Mouse (Mus musculus) cerebellum, adult (tissue): ENCODE data around the gene Alox12e.

Experiments used
- ATAC-seq: cut with Nextera tagmentation; 2 replicates; pipeline ENCODE4 v1.9.2; 2017; ENCODE audit warnings: mild to moderate bottlenecking, moderate library complexity, mixed read lengths; ENCODE audit not compliant: insufficient number of reproducible peaks, low FRiP score, low TSS enrichment

Gene Alox12e

GRCm38 (mm10) chr11:70288102-70288501, 34.3 kb downstream of the Alox12e start:
- ATAC-seq = no peak

- ATAC-seq = no peak
These were observed 36.7 kb downstream of the Alox12e start for GRCm38 (mm10) chr11:70285686-70286085.

GRCm38 (mm10) chr11:70284757-70285156, 37.7 kb downstream of the Alox12e start:
- no peak for ATAC-seq

GRCm38 (mm10) chr11:70283666-70284065, 38.8 kb downstream of the Alox12e start:
- ATAC-seq = no peak

GRCm38 (mm10) chr11:70280441-70280840, 42.0 kb downstream of the Alox12e start:
- no peak for ATAC-seq

- no peak for ATAC-seq
These were observed 43.5 kb downstream of the Alox12e start for GRCm38 (mm10) chr11:70278961-70279360.

DNA sequence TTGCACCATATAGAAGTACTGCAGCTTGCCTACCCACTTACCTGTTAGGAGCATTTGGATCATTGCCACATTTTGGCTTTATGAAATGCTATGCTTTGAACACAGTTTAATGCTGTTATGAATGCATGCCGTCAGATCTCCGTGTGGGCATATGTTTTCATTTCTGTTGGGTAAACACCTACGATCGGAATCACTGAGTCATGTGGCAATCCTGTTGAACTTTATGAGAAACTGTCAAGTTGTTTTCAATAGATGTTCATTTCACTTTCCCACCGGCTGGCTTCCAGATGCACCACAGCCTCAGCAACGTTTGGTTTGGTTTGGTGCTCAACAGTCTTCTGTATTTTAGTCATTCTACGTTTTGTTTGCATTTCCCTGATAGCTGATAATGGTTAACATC, 50.8 kb downstream of the Alox12e start:
- ATAC-seq = no peak

DNA sequence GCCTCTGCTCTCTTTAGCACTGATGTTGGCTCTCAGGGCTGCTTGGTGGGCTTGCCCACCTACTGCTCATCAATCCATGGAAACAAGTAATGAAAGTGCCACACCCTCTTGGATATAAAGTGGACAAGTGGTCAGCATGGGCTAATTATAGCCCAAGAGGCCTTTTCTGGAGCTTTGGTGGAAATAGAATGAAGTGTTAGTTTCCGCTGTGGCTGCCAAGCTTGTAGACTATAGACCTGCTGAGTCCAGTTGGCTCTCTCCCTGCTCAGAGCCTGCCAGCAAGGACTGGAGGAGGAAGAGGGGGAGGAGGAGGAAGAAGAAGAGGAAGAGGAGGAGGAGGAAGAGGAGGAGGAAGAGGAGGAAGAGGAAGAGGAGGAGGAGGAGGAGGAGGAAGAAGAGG, 56.0 kb downstream of the Alox12e start:
- no peak for ATAC-seq

DNA sequence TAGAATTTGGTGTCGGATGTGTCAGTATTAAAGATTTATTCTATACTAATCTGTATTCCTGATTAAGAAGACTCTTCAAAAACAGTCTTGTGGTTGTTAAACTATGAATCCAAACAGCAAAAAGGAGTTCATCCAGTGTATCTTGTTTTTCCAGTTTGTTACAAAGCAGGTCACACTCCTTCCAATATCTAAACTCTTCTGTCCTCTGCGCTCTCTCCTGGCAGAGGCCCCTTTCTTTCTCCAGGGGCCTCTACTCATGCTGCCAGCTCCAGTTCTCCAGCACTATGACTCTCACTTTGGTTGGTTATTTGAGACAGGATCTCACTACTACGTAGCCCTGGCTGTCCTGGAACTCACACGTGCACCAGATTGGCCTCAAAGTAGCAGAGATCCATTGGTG, 56.6 kb downstream of the Alox12e start:
- ATAC-seq = no peak
